Mouse (Mus musculus): ENCODE data around the gene Cyp2b23. TPM values are rescaled to one million over a fixed set of nuclear protein-coding genes. Genes with fewer than 3 reads are reported as not detected.
"Not testable (repeated sequence)": the region's sequence is repeated elsewhere in the genome, so short reads cannot be mapped to it uniquely, and the experiment has no call there.

Cyp2b23 gene
- total RNA-seq (2015; ENCODE audit: low replicate concordance) = not detected in 2 replicates
- not detected in 2 replicates for total RNA-seq (2017; ENCODE audit: low replicate concordance)

GRCm38 (mm10) chr7:26686337-26686736 lies at the start of gene Cyp2b23:
Gene Cyp2b23 (minus strand): TSS chr7:26686437.
- no peak for ATAC-seq (replicated peaks; ENCODE audit: low FRiP score, poor library complexity, severe bottlenecking)

GRCm38 (mm10) chr7:26711061-26711460 lies 24.8 kb upstream of the Cyp2b23 start:
- ATAC-seq (replicated peaks; ENCODE audit: low FRiP score, poor library complexity, severe bottlenecking) = no peak

- no peak for ATAC-seq (replicated peaks; ENCODE audit: low FRiP score, poor library complexity, severe bottlenecking)
Measured at GRCm38 (mm10) chr7:26707061-26707460, 20.8 kb upstream of the Cyp2b23 start.

GRCm38 (mm10) chr7:26706191-26706590 lies 20.0 kb upstream of the Cyp2b23 start:
- not testable (repeated sequence) for ATAC-seq (replicated peaks; ENCODE audit: low FRiP score, poor library complexity, severe bottlenecking)

GRCm38 (mm10) chr7:26700151-26700550 lies 13.9 kb upstream of the Cyp2b23 start:
- ATAC-seq (replicated peaks; ENCODE audit: low FRiP score, poor library complexity, severe bottlenecking) = no peak

- ATAC-seq (replicated peaks; ENCODE audit: low FRiP score, poor library complexity, severe bottlenecking) = no peak
Measured at GRCm38 (mm10) chr7:26685713-26686112, 524 bp downstream of the Cyp2b23 start.

- not testable (repeated sequence) for ATAC-seq (replicated peaks; ENCODE audit: low FRiP score, poor library complexity, severe bottlenecking)
Measured at GRCm38 (mm10) chr7:26667466-26667865, 18.8 kb downstream of the Cyp2b23 start.

GRCm38 (mm10) chr7:26666011-26666410 lies 20.2 kb downstream of the Cyp2b23 start:
- no peak for ATAC-seq (replicated peaks; ENCODE audit: low FRiP score, poor library complexity, severe bottlenecking)

GRCm38 (mm10) chr7:26618364-26618763 lies 67.9 kb downstream of the Cyp2b23 start, which contains the start of gene Vmn1r185:
Gene Vmn1r185 (minus strand): TSS chr7:26618464.
- ATAC-seq (replicated peaks; ENCODE audit: low FRiP score, poor library complexity, severe bottlenecking) = not testable (repeated sequence)

Other genes with a start within 250 kb of the Cyp2b23 start
- gene Nlrp9a, start 151.4 kb downstream of the Cyp2b23 start, total RNA-seq (2015; ENCODE audit: low replicate concordance) = not detected in 2 replicates
- gene Nlrp9a, start 151.4 kb downstream of the Cyp2b23 start, total RNA-seq (2017; ENCODE audit: low replicate concordance) = not detected in 2 replicates
- not detected in 2 replicates for gene Vmn1r185, start 68.0 kb downstream of the Cyp2b23 start, total RNA-seq (2015; ENCODE audit: low replicate concordance)
- not detected in 2 replicates for gene Vmn1r185, start 68.0 kb downstream of the Cyp2b23 start, total RNA-seq (2017; ENCODE audit: low replicate concordance)
- gene Cyp2b19, start 70.7 kb upstream of the Cyp2b23 start, total RNA-seq (2015; ENCODE audit: low replicate concordance) = not detected in 2 replicates
- gene Cyp2b19, start 70.7 kb upstream of the Cyp2b23 start, total RNA-seq (2017; ENCODE audit: low replicate concordance) = not detected in 2 replicates
- not detected in 2 replicates for gene Cyp2g1, start 122.5 kb upstream of the Cyp2b23 start, total RNA-seq (2015; ENCODE audit: low replicate concordance)
- gene Cyp2g1, start 122.5 kb upstream of the Cyp2b23 start, total RNA-seq (2017; ENCODE audit: low replicate concordance) = not detected in 2 replicates
- not detected in 2 replicates for gene Cyp2a5, start 148.9 kb upstream of the Cyp2b23 start, total RNA-seq (2015; ENCODE audit: low replicate concordance)
- not detected in 2 replicates for gene Cyp2a5, start 148.9 kb upstream of the Cyp2b23 start, total RNA-seq (2017; ENCODE audit: low replicate concordance)